Mouse (Mus musculus): ENCODE measurements around the gene H13. TPM values are rescaled to one million over a fixed set of nuclear protein-coding genes. Genes with fewer than 3 reads are reported as not detected.

Gene H13
- polyA plus RNA-seq, 1 experiment from 2014 or later = 88.6 TPM

DNA sequence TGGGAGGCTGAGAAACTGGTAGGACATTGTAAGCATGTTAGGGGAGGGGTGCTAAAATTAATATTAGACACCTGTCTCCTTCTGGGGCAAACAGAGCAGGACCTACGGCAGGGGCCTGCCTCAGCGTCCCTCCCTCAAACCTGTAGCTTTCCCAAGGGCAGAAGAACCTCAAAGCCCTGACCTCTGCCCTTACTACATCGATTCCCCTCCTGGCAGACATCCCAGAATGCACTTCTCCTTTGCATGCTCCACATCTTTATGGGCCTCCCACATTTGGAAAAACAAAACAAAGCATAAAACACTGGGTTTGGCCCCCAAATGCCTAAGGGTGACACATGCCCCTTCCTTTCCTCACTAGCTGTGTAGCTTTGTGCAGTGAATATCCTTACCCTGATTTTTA lies 40.0 kb upstream of the H13 start:
- H3K4me2 ChIP-seq = no peak overlapping the region
- H3K4me1 ChIP-seq (replicated peaks; ENCODE audit: control insufficient read depth, insufficient read depth, low read length) = 0 out of 2 replicates have a peak, but pooled peaks cover 9% of the 10 kb centered on the region
- 61% methylated on average over 3 of the region's 3 CpGs for WGBS
- no peak overlapping the region for H3K4me3 ChIP-seq (ENCODE audit: low read depth, low read length)
- DNase-seq (ENCODE audit: low spot score) (no peak), ATAC-seq (replicated peaks; ENCODE audit: low FRiP score) (no peak)
- no peaks in the 10 kb centered on the region for H3K9me3 ChIP-seq (ENCODE audit: control insufficient read depth, low read length)
- H3K9ac ChIP-seq (ENCODE audit: low read depth, low read length) = no peak overlapping the region
- H3K36me3 ChIP-seq (ENCODE audit: control insufficient read depth, insufficient read depth, low read length) = no peaks in the 10 kb centered on the region
- H3K27ac ChIP-seq (ENCODE audit: low read depth, low read length) = no peak overlapping the region
- H3K27me3 ChIP-seq (replicated peaks; ENCODE audit: control insufficient read depth, insufficient read depth, low read length) = peaks cover 43% of the 10 kb centered on the region

DNA sequence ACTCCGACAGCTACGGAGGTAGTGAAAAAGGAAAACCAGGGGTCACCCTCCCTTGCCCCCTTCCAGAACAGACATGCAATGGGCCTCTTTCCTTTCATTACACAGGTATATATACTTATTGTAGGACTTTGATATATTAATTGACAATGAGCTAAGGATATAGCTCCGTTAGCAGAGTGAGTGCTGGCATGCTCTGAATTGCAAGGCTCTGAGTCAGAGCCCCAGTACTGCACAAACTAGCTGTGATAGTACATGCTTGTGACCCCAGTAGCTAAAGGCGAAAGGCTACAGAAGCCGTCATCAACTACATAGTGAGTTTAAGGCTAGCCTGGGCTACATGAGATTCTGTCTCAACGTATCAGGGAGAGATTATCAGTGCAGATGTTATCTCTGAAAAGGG lies 39.4 kb upstream of the H13 start:
- Histone ChIP-seq H3K9me3 (ENCODE audit: control insufficient read depth, low read length) (no peaks in the 10 kb centered on the region), H3K36me3 (ENCODE audit: control insufficient read depth, insufficient read depth, low read length) (no peaks in the 10 kb centered on the region), H3K9ac (ENCODE audit: low read depth, low read length) (no peak overlapping the region), H3K27me3 (replicated peaks; ENCODE audit: control insufficient read depth, insufficient read depth, low read length) (peaks cover 46% of the 10 kb centered on the region), H3K4me2 (no peak overlapping the region), H3K27ac (ENCODE audit: low read depth, low read length) (no peak overlapping the region), H3K4me3 (ENCODE audit: low read depth, low read length) (no peak overlapping the region), H3K4me1 (replicated peaks; ENCODE audit: control insufficient read depth, insufficient read depth, low read length) (0 out of 2 replicates have a peak, but pooled peaks cover 9% of the 10 kb centered on the region)
- no peak for DNase-seq (ENCODE audit: low spot score)
- WGBS = 73% methylated on average over 6 of the region's 6 CpGs
- no peak for ATAC-seq (replicated peaks; ENCODE audit: low FRiP score)

DNA sequence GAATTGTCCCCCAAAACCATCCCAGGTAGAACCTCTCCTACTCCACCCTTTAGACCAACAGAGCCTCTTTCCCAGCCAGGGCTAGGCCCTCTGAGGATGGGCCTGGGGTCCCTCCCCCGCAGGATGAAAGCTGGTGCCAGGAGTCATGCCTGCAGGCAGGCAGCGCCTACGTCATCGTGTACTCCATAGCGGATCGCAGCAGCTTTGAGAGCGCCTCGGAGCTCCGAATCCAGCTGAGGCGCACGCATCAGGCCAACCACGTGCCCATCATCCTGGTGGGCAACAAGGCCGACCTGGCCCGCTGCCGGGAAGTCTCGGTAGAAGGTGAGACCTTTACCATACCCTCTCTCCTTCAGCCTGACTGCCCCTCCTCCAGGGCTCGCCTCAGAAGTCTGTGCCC lies 35.9 kb upstream of the H13 start:
- Histone ChIP-seq H3K9me3 (ENCODE audit: control insufficient read depth, low read length) (no peaks in the 10 kb centered on the region), H3K9ac (ENCODE audit: low read depth, low read length) (no peak overlapping the region), H3K27me3 (replicated peaks; ENCODE audit: control insufficient read depth, insufficient read depth, low read length) (peaks cover 17% of the 10 kb centered on the region), H3K4me2 (peak overlapping the region; percentile 26; the same call in 1 of the 2 replicates), H3K36me3 (ENCODE audit: control insufficient read depth, insufficient read depth, low read length) (no peaks in the 10 kb centered on the region), H3K27ac (ENCODE audit: low read depth, low read length) (no peak overlapping the region), H3K4me1 (replicated peaks; ENCODE audit: control insufficient read depth, insufficient read depth, low read length) (no peaks in the 10 kb centered on the region), H3K4me3 (ENCODE audit: low read depth, low read length) (no peak overlapping the region)
- ATAC-seq (replicated peaks; ENCODE audit: low FRiP score) (no peak), DNase-seq (ENCODE audit: low spot score) (no peak)
- 35% methylated on average over 17 of the region's 17 CpGs for whole genome bisulfite sequencing

- DNase-seq (ENCODE audit: low spot score) (no peak), ATAC-seq (replicated peaks; ENCODE audit: low FRiP score) (no peak)
- H3K27ac ChIP-seq (ENCODE audit: low read depth, low read length) = no peak overlapping the region
- H3K9me3 ChIP-seq (ENCODE audit: control insufficient read depth, low read length) = no peaks in the 10 kb centered on the region
- H3K36me3 ChIP-seq (ENCODE audit: control insufficient read depth, insufficient read depth, low read length) = no peaks in the 10 kb centered on the region
- WGBS = 58% methylated on average over 29 of the region's 29 CpGs
- H3K4me2 ChIP-seq = no peak overlapping the region
- H3K27me3 ChIP-seq (replicated peaks; ENCODE audit: control insufficient read depth, insufficient read depth, low read length) = peaks cover 7% of the 10 kb centered on the region; the same call in 1 of the 2 replicates
- H3K4me3 ChIP-seq (ENCODE audit: low read depth, low read length) = no peak overlapping the region
- H3K4me1 ChIP-seq (replicated peaks; ENCODE audit: control insufficient read depth, insufficient read depth, low read length) = no peaks in the 10 kb centered on the region
- no peak overlapping the region for H3K9ac ChIP-seq (ENCODE audit: low read depth, low read length)
These were observed 35.0 kb upstream of the H13 start for GRCm38 (mm10) chr2:152634311-152634710.

DNA sequence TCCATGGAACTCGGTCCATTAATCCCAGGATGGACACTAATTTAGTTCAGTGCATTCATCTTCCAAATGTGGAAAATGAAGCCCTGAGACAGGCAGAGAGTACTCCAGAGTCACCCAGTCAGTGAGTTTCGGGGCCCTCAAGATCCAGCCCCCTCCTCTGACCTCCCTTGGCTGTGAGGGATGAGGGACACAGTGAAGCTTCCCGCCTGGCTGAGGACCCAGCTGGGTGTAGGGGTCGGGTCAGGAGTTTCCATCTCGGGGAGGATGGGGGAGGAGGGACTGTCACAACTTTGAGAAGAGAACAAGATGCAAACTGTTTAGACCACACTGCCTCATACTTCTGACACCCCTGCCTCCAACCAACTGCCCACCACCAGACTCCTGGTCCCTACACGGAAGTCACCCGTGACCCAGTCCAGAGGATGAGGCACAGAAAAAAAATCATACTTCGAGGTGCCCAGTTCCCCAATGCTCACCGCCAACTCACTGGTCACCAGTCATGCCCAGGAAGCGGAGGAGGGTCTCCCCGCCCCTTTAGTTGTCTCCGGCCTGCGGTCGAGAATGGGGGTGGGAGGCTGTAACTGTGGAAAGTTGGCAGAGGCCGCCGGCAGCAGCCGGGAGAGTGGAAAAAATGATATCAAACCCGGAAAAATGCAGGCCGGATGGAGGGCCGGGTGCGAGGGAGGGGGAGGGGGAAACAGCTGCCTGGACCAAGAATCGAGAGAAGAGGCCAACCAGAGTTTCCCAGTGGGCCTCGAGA lies 32.8 kb upstream of the H13 start:
- Histone ChIP-seq H3K4me1 (replicated peaks; ENCODE audit: control insufficient read depth, insufficient read depth, low read length) (no peaks in the 10 kb centered on the region), H3K9ac (ENCODE audit: low read depth, low read length) (no peak overlapping the region), H3K9me3 (ENCODE audit: control insufficient read depth, low read length) (no peaks in the 10 kb centered on the region), H3K36me3 (ENCODE audit: control insufficient read depth, insufficient read depth, low read length) (no peaks in the 10 kb centered on the region), H3K27me3 (replicated peaks; ENCODE audit: control insufficient read depth, insufficient read depth, low read length) (peaks cover 4% of the 10 kb centered on the region; the same call in 1 of the 2 replicates), H3K4me3 (ENCODE audit: low read depth, low read length) (no peak overlapping the region), H3K4me2 (0 out of 2 replicates have a peak overlapping the region, but pooled peaks have one; percentile 15), H3K27ac (ENCODE audit: low read depth, low read length) (peak overlapping the region; percentile 0; the same call in 1 of the 2 replicates)
- ATAC-seq (replicated peaks; ENCODE audit: low FRiP score) = peak; percentile 34
- WGBS = 53% methylated on average over 23 of the region's 23 CpGs
- peak; percentile 45 for DNase-seq (ENCODE audit: low spot score)

- 74% methylated on average over 6 of the region's 6 CpGs for WGBS
- Histone ChIP-seq H3K9me3 (ENCODE audit: control insufficient read depth, low read length) (no peaks in the 10 kb centered on the region), H3K27ac (ENCODE audit: low read depth, low read length) (no peak overlapping the region), H3K36me3 (ENCODE audit: control insufficient read depth, insufficient read depth, low read length) (no peaks in the 10 kb centered on the region), H3K4me3 (ENCODE audit: low read depth, low read length) (no peak overlapping the region), H3K4me1 (replicated peaks; ENCODE audit: control insufficient read depth, insufficient read depth, low read length) (no peaks in the 10 kb centered on the region), H3K27me3 (replicated peaks; ENCODE audit: control insufficient read depth, insufficient read depth, low read length) (peaks cover 4% of the 10 kb centered on the region; the same call in 1 of the 2 replicates), H3K4me2 (no peak overlapping the region), H3K9ac (ENCODE audit: low read depth, low read length) (no peak overlapping the region)
- no peak for DNase-seq (ENCODE audit: low spot score)
- ATAC-seq (replicated peaks; ENCODE audit: low FRiP score) = no peak
These were observed 32.3 kb upstream of the H13 start for GRCm38 (mm10) chr2:152637006-152637322.

- H3K9me3 ChIP-seq (ENCODE audit: control insufficient read depth, low read length) = no peaks in the 10 kb centered on the region
- no peaks in the 10 kb centered on the region for H3K36me3 ChIP-seq (ENCODE audit: control insufficient read depth, insufficient read depth, low read length)
- H3K4me2 ChIP-seq = no peak overlapping the region
- H3K27ac ChIP-seq (ENCODE audit: low read depth, low read length) = no peak overlapping the region
- H3K27me3 ChIP-seq (replicated peaks; ENCODE audit: control insufficient read depth, insufficient read depth, low read length) = peaks cover 4% of the 10 kb centered on the region; the same call in 1 of the 2 replicates
- DNase-seq (ENCODE audit: low spot score) (no peak), ATAC-seq (replicated peaks; ENCODE audit: low FRiP score) (no peak)
- WGBS = 81% methylated on average over 4 of the region's 4 CpGs
- no peak overlapping the region for H3K9ac ChIP-seq (ENCODE audit: low read depth, low read length)
- H3K4me3 ChIP-seq (ENCODE audit: low read depth, low read length) = no peak overlapping the region
- no peaks in the 10 kb centered on the region for H3K4me1 ChIP-seq (replicated peaks; ENCODE audit: control insufficient read depth, insufficient read depth, low read length)
These were observed 31.9 kb upstream of the H13 start for GRCm38 (mm10) chr2:152637381-152637780.

- no peak overlapping the region for H3K4me3 ChIP-seq (ENCODE audit: low read depth, low read length)
- H3K27me3 ChIP-seq (replicated peaks; ENCODE audit: control insufficient read depth, insufficient read depth, low read length) = peaks cover 4% of the 10 kb centered on the region; the same call in 1 of the 2 replicates
- no peak overlapping the region for H3K27ac ChIP-seq (ENCODE audit: low read depth, low read length)
- no peaks in the 10 kb centered on the region for H3K9me3 ChIP-seq (ENCODE audit: control insufficient read depth, low read length)
- DNase-seq (ENCODE audit: low spot score) = no peak
- H3K36me3 ChIP-seq (ENCODE audit: control insufficient read depth, insufficient read depth, low read length) = no peaks in the 10 kb centered on the region
- no peak overlapping the region for H3K4me2 ChIP-seq
- 64% methylated on average over 6 of the region's 6 CpGs for WGBS
- H3K4me1 ChIP-seq (replicated peaks; ENCODE audit: control insufficient read depth, insufficient read depth, low read length) = no peaks in the 10 kb centered on the region
- ATAC-seq (replicated peaks; ENCODE audit: low FRiP score) = no peak
- no peak overlapping the region for H3K9ac ChIP-seq (ENCODE audit: low read depth, low read length)
These were observed 30.4 kb upstream of the H13 start for GRCm38 (mm10) chr2:152638865-152639264.

All from liver, embryonic 11.5 days (tissue).